Mouse (Mus musculus) testis, adult 2 months (tissue): Measurements from ENCODE around the gene Adh5.

Experiments
- CTCF ChIP-seq: fragments of 200-500 bp; IDR thresholded peaks from 2 replicates; pipeline ENCODE4 v1.5.1; 2012; ENCODE audit warnings: low read depth, mild to moderate bottlenecking, inconsistent platforms, low read length, moderate library complexity; ENCODE audit not compliant: control insufficient read depth, insufficient read depth, insufficient replicate concordance
- POLR2A ChIP-seq: fragments of 200-500 bp; IDR thresholded peaks from 2 replicates; pipeline ENCODE4 v1.6.1; 2012; ENCODE audit warnings: low read depth, mild to moderate bottlenecking, inconsistent platforms, low read length, moderate library complexity; ENCODE audit not compliant: control insufficient read depth

DNA sequence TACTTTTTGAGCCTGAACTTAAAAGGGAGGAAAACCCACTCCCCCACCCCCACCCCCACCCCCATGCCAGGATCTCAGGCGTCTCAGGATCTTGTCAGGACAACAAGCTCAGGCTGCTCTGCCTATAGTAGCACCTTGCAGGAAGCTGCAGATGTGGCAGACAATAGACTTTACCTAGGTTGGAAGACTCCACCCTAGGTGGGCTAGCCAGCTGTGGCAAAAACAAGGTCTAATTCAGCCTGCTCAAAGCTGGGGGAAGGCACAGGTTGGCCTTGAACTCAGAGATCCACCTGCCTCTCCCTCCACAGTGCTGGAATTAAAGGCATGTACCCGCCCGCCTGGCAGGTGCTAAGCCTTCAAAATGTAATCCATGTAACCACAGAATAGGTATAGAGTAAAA, 4.2 kb upstream of the Adh5 start:
- no peak for TF ChIP-seq POLR2A
- TF ChIP-seq CTCF: no peak
